Mouse (Mus musculus) T-helper 17 cell (primary cell): ENCODE measurements around the gene Crtap.

ENCODE experiments used
- in situ Hi-C, 2 experiments: fragments of 300-600 bp; cut with MboI, MseI; formaldehyde crosslinking; loops; 1 replicate in 1 of 2; 2 replicates in 1 of 2; pipeline ENCODE4 v1.15.1; 2025; ENCODE audit warnings: high pct_unique_total_duplicates in 2 of 2

The Crtap gene

DNA sequence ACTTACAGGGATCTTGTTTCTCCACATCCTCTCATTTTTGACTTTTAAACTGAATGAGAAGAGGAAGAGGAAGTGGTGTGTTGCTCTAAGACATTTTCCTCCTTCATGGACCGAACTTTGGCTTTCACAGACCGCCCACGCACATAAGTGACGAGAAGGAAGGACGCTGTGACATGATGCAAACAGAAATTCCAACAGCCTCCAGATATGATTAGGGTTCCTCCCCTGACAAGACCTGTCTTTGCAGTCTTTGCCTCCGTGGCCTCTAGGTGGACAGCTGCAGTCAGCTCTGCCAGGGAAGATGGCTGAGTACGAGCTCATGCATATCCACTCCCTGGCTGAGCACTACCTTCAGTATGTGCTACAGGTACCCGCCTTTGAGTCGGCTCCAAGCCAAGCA, 60.6 kb downstream of the Crtap start, which contains the start of gene Bcl2a1c:
Bcl2a1c (plus strand) TSS at position 281 of the 400 bp plus-strand sequence.
- in situ Hi-C loops: loop anchor here in 1 of 2 experiments (5.0 kb wide), 2 partner anchors 52 to 167 kb away; no protein-coding TSS in a partner anchor

DNA sequence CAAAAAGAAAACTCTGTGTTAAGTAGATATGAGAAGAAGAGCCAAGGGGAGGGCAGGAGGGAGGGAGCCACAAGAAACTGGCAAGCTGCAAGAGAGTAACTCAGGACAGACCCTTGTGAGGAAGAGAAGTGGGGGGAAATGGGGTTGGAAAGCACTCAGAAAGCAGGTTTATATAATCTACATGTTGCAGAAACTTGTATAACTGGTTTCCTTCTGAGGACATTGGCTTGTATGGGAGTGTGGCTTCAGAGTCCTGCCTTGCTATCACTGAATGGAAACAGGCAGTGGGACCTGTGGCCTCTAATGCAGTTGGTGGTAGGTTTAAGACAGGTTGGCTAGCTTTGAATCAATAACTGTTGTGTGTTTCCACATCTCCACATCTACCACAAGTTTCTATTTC, 62.1 kb downstream of the Crtap start:
- in situ Hi-C loops: loop anchor here in 1 of 2 experiments (5.0 kb wide), 2 partner anchors 54 to 169 kb away; no protein-coding TSS in a partner anchor

DNA sequence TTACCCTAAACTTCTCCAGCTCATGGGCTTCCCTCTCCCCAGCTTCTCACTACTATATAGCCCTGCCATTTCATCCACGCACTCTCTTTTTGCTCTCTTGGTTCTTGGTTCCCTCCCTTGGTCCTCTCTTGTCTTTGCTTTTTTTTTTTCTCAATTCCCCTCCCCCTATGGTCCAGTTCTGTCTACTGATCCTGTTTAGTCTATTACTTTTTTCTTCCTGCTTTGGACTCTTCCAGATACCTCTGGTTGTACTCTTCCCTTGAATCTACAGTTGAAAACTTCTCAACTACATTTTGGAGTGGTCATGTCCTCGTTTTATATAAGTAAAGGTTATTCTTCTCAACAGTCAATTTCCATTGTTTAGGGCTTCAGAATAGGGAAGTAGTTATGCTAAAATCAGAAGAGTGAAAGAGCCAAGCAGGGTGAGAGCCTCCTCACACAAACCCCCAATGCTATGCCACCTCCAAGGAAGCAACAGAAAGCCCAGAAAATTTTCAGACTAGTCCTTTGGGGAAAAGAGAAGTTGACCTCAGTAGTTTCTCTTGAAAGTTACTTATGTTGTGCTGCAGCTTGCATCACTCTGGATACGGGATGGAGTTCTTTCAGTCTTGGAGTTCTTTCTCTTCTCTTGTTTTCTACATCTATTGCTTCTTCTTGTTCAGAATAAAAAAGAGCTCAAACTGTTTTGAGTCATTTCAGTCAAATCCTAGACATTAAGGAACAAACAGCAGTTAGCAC, 64.3 kb downstream of the Crtap start:
- in situ Hi-C loops: loop anchor here in 1 of 2 experiments (5.0 kb wide), 2 partner anchors 56 to 171 kb away; no protein-coding TSS in a partner anchor
